Mouse (Mus musculus): ENCODE measurements around the gene Magea5.
"Not testable (repeated sequence)": the region's sequence is repeated elsewhere in the genome, so short reads cannot be mapped to it uniquely, and the experiment has no call there.

Gene Magea5

GRCm38 (mm10) chrX:155063045-155063444 is at the start of gene Magea5:
Gene Magea5, minus strand, starts transcription at chrX:155063145.
- DNase-seq: not testable (repeated sequence)

- DNase-seq: peak in 1 of 2 experiments; percentile 5
These were observed 35.1 kb upstream of the Magea5 start for GRCm38 (mm10) chrX:155098024-155098423.

- DNase-seq: not testable (repeated sequence)
These were observed 30.6 kb upstream of the Magea5 start, which contains the start of gene Magea2 for GRCm38 (mm10) chrX:155093566-155093965. Gene Magea2, minus strand, starts transcription at chrX:155093666.

DNA sequence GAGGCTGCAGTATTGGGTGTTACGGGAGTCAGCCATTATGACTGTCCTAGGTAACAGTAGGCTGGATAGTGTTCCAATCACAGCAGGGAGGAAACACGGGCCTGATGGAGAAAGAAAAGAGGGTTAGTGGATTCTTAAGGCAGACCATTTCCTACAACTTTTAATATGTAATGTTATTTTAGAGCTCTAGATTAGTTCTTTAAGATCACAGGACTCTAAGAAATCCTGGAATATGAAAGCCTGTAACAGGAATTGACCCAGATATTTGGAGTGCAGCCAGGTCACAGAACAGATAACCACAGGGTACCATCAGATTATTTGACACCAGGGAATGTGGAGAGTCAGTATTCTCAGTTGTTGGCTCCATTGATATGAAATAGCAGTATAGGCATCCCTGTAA is 26.7 kb upstream of the Magea5 start, which contains the start of gene Magea1:
Gene Magea1 (minus strand): TSS at position 101 of the 400 bp plus-strand sequence.
- not testable (repeated sequence) for DNase-seq

Measured in cerebellum, postnatal 25 days (tissue).